Mouse (Mus musculus) layer of hippocampus, adult 2 months (tissue): ENCODE data around the gene Npb. TPM values are rescaled to one million over a fixed set of nuclear protein-coding genes. Genes with fewer than 3 reads are reported as not detected.
A peak's percentile ranks its signal among the peaks of the same experiment; 100 is the strongest.

Experiments
- DNase-seq, 2 experiments: peaks; one replicate each; pipeline ENCODE4 v3.0.0; 2022; ENCODE audit warnings: low spot score in 2 of 2
- H3K27ac ChIP-seq: fragments of 200-600 bp; 2 replicates; pipeline ENCODE4 v1.8.1; 2022
- H3K4me3 ChIP-seq: fragments of 200-600 bp; 2 replicates; pipeline ENCODE4 v1.8.1; 2022; ENCODE audit warnings: mild to moderate bottlenecking
- CTCF ChIP-seq: fragments of 200-600 bp; conservative IDR thresholded peaks from 2 replicates; pipeline ENCODE4 v1.8.1; 2022; ENCODE audit warnings: antibody characterized with exemption, mild to moderate bottlenecking, moderate library complexity
- total RNA-seq, 2 experiments: library from RNA; stranded (reverse); gene quantifications; 2 replicates each; pipeline ENCODE4 v1.2.3; 2021

Npb gene
- total RNA-seq, 2 experiments from 2014 or later, result 1.3 to 1.7 TPM

- no peak for TF ChIP-seq CTCF
- no peak for DNase-seq
- Histone ChIP-seq H3K4me3 (peak overlapping the region; percentile 97), H3K27ac (no peak overlapping the region; the same call in 1 of the 2 replicates)
These were observed 34.0 kb upstream of the Npb start for GRCm38 (mm10) chr11:120574278-120574600.

DNA sequence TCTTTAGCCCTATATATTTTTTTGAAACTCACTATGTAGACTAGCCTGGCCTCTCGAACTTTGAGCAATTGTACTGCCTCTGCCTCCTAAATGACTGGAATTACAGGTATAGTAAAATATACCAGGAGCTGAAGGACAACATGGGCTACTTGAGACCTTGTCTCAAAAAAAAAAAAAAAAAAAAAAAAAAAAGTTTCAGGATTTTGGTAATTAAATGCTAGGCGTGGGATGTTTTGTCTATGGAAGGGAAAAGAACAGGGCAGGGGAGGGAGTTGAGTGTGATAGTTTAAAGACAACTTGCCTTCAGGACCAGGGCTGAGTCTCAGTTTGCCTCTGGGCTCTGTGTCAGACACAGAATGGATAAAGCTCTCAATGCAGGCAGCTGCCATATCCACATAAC, 33.2 kb upstream of the Npb start:
- no peak for TF ChIP-seq CTCF

GRCm38 (mm10) chr11:120575940-120576339, 32.3 kb upstream of the Npb start:
- no peak overlapping the region for H3K27ac ChIP-seq
- no peak overlapping the region for H3K4me3 ChIP-seq
- DNase-seq, result no peak
- TF ChIP-seq CTCF, result no peak

More for the DNA sequence above, 33.2 kb upstream of the Npb start:
- H3K27ac ChIP-seq, result no peak overlapping the region
- H3K4me3 ChIP-seq, result no peak overlapping the region
- DNase-seq, result no peak

GRCm38 (mm10) chr11:120576365-120576981, 31.8 kb upstream of the Npb start:
- no peak for DNase-seq
- Histone ChIP-seq H3K27ac (no peak overlapping the region), H3K4me3 (no peak overlapping the region)
- TF ChIP-seq CTCF, result no peak

- no peak overlapping the region for H3K4me3 ChIP-seq
- DNase-seq, result no peak
- no peak overlapping the region for H3K27ac ChIP-seq
- peak; percentile 75 for TF ChIP-seq CTCF
These were observed 30.9 kb upstream of the Npb start for GRCm38 (mm10) chr11:120577211-120578023.

DNA sequence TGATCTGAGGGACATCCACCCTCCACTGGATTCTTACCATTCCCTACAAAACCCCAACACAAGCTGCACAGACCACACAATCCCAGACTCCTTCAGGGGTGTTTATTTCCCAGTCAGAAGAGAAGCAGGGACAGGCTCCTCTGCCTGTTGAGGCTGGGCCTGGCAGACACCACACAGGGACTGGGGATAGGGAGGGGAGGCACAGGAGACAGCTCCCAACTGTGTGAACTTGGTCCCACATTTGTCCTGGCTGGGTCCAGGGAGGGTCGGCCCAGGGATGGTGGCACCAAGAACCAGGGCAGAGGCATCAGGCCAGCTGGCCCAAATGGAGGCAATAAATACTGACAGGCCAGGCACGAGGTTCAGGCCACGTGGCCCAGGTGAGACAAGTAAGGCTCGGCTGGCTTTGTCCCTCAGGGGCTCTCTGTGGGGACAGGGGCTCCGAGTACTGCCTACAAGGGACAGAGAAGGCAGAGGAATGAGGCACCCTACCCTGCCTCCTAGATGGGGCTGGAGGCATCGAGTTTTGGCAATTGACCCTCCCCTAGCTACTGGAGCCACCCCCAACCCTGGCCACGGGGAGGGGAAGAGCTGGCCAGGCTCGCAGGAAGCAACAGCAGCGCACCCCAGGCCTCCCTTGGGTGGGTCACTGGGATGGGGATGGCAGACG, 30.1 kb upstream of the Npb start:
- no peak for DNase-seq
- TF ChIP-seq CTCF, result no peak

GRCm38 (mm10) chr11:120578694-120579243, 29.5 kb upstream of the Npb start:
- no peak for DNase-seq

More for the DNA sequence above, 30.1 kb upstream of the Npb start:
- Histone ChIP-seq H3K27ac (no peak overlapping the region), H3K4me3 (no peak overlapping the region)

GRCm38 (mm10) chr11:120579316-120580107, 28.8 kb upstream of the Npb start:
- Histone ChIP-seq H3K27ac (peak overlapping the region; percentile 97), H3K4me3 (peak overlapping the region; percentile 76)
- DNase-seq, result peak; percentile 70 to 79
- TF ChIP-seq CTCF, result peak; percentile 100

More at GRCm38 (mm10) chr11:120578694-120579243, 29.5 kb upstream of the Npb start:
- Histone ChIP-seq H3K27ac (no peak overlapping the region), H3K4me3 (no peak overlapping the region)
- TF ChIP-seq CTCF, result no peak

DNA sequence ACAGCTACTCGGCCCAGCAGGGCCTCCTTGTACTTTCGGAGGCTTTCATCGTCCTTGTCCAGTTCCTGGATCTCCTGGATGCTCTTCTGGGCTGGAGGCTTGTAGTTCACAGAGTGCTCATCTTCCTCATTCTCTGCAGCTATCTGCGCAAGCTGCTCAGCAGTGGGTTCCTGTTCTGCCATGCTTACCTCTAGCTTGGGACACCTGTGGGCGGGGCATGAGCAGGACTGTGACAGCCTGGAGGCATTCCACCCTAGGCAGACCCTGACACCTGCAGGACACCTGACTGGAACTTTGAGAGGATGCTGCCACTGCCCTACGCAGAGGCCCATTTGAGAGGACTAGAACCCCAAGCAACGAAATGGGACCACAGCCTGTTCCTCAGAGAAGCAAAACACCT, 28.1 kb upstream of the Npb start:
- TF ChIP-seq CTCF, result no peak
- Histone ChIP-seq H3K4me3 (peak overlapping the region; percentile 76), H3K27ac (peak overlapping the region; percentile 97)
- DNase-seq, result no peak

DNA sequence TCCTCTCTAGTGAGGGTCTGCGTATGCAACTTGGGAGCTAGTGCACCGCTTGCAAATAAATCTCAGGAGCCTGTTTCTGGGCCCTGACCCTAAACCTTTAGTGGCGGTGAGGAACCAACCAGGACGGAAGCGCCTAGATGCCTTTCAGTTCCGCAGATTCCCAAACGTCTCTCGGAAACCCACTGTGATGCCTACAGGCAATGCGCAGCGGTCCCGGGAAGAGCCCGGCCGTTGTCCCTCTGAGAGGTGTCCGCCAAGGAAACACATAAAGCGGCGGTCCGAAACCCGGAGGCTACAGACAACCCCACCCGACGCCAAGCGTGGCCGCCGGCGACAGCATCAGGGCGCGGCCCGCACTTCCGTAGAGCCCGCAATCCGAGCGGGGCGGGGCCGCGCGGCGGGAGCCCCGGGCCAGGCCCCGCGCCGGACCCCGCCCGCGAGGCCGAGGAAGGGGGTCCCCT, 27.4 kb upstream of the Npb start:
- H3K4me3 ChIP-seq, result peak overlapping the region; percentile 76
- H3K27ac ChIP-seq, result peak overlapping the region; percentile 97
- TF ChIP-seq CTCF, result no peak
- no peak for DNase-seq

- TF ChIP-seq CTCF, result peak; percentile 78
- Histone ChIP-seq H3K27ac (peak within 1 kb of the TSS; percentile 97), H3K4me3 (peak within 1 kb of the TSS; percentile 76)
- peak; percentile 87 to 91 for DNase-seq
These were observed 26.6 kb upstream of the Npb start, which contains the start of gene Arhgdia for GRCm38 (mm10) chr11:120581490-120582267. Arhgdia (minus strand) TSS chr11:120581624.
